Mouse (Mus musculus): ENCODE measurements at regions not wholly inside any gene's neighbourhood (a gene's known extent, or its start where the extent isn't known, plus 50 kb on each side); places are given as distances from the start of the nearest gene placed in this dataset.

- no peak overlapping the region for H3K4me2 ChIP-seq (ENCODE audit: low read depth, low read length)
- H3K4me1 ChIP-seq (ENCODE audit: control insufficient read depth, insufficient read depth): no peaks in the 10 kb centered on the region
- no peak for DNase-seq (ENCODE audit: low spot score)
- H3K9ac ChIP-seq (replicated peaks; ENCODE audit: low read depth, low read length): no peak overlapping the region
- ATAC-seq (ENCODE audit: insufficient read depth, low read depth): no peak
- no peaks in the 10 kb centered on the region for H3K36me3 ChIP-seq (replicated peaks; ENCODE audit: control insufficient read depth, insufficient read depth, low read length)
- no peak overlapping the region for H3K4me3 ChIP-seq (ENCODE audit: low read depth, low read length)
- H3K9me3 ChIP-seq (replicated peaks; ENCODE audit: control insufficient read depth, low read length): no peaks in the 10 kb centered on the region
- 83% methylated on average over 7 of the region's 7 CpGs for WGBS
- TF ChIP-seq EP300 (IDR thresholded peaks at IDR 0.05; ENCODE audit: low read depth) (no peak), CTCF (IDR thresholded peaks at IDR 0.05; ENCODE audit: low read depth) (no peak)
- H3K27me3 ChIP-seq (ENCODE audit: control insufficient read depth, insufficient read depth, low read length): no peaks in the 10 kb centered on the region
- H3K27ac ChIP-seq (ENCODE audit: low read depth): no peak overlapping the region
Observed at GRCm38 (mm10) chr8:89219156-89219555, 175.2 kb upstream of the Sall1 start.

- no peak for ATAC-seq (ENCODE audit: insufficient read depth, low read depth)
- Histone ChIP-seq H3K9ac (replicated peaks; ENCODE audit: low read depth, low read length) (no peak overlapping the region), H3K27me3 (ENCODE audit: control insufficient read depth, insufficient read depth, low read length) (no peaks in the 10 kb centered on the region), H3K36me3 (replicated peaks; ENCODE audit: control insufficient read depth, insufficient read depth, low read length) (no peaks in the 10 kb centered on the region), H3K4me3 (ENCODE audit: low read depth, low read length) (no peak overlapping the region), H3K9me3 (replicated peaks; ENCODE audit: control insufficient read depth, low read length) (no peaks in the 10 kb centered on the region), H3K4me2 (ENCODE audit: low read depth, low read length) (no peak overlapping the region), H3K4me1 (ENCODE audit: control insufficient read depth, insufficient read depth) (no peaks in the 10 kb centered on the region), H3K27ac (ENCODE audit: low read depth) (no peak overlapping the region)
- DNase-seq (ENCODE audit: low spot score): no peak
- no peak for TF ChIP-seq CTCF (IDR thresholded peaks at IDR 0.05; ENCODE audit: low read depth)
- TF ChIP-seq EP300 (IDR thresholded peaks at IDR 0.05; ENCODE audit: low read depth): no peak
- WGBS: 66% methylated on average over 2 of the region's 2 CpGs
Observed at GRCm38 (mm10) chr8:89217689-89218088, 173.7 kb upstream of the Sall1 start.

- H3K27ac ChIP-seq (ENCODE audit: low read depth): no peak overlapping the region
- WGBS: 68% methylated on average over 3 of the region's 3 CpGs
- no peak overlapping the region for H3K9ac ChIP-seq (replicated peaks; ENCODE audit: low read depth, low read length)
- H3K36me3 ChIP-seq (replicated peaks; ENCODE audit: control insufficient read depth, insufficient read depth, low read length): no peaks in the 10 kb centered on the region
- no peaks in the 10 kb centered on the region for H3K4me1 ChIP-seq (ENCODE audit: control insufficient read depth, insufficient read depth)
- DNase-seq (ENCODE audit: low spot score) (no peak), ATAC-seq (ENCODE audit: insufficient read depth, low read depth) (no peak)
- H3K4me3 ChIP-seq (ENCODE audit: low read depth, low read length): no peak overlapping the region
- TF ChIP-seq CTCF (IDR thresholded peaks at IDR 0.05; ENCODE audit: low read depth) (no peak), EP300 (IDR thresholded peaks at IDR 0.05; ENCODE audit: low read depth) (no peak)
- H3K27me3 ChIP-seq (ENCODE audit: control insufficient read depth, insufficient read depth, low read length): no peaks in the 10 kb centered on the region
- no peaks in the 10 kb centered on the region for H3K9me3 ChIP-seq (replicated peaks; ENCODE audit: control insufficient read depth, low read length)
- no peak overlapping the region for H3K4me2 ChIP-seq (ENCODE audit: low read depth, low read length)
Observed at GRCm38 (mm10) chr8:89211931-89212330, 168.0 kb upstream of the Sall1 start.

DNA sequence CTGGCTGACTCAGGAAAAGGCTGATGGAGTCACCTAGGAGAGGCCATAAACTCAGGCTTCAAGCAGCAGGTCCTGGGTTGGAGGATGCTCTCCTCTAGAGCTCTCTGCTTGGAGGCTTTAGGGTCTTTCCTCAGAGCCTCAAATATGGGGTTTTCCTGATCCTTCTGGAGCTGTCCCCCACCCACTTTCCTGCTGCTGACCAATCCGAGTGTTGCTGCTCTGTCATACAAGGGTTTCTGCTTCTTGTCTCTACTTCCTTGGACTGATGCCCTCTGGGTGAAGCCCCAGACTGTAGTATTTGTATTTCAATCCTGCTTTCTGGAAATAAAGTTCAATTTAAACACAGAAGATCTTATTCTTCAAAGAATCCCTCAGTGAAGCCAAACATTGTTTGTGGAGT, 166.7 kb upstream of the Sall1 start:
- Histone ChIP-seq H3K36me3 (replicated peaks; ENCODE audit: control insufficient read depth, insufficient read depth, low read length) (no peaks in the 10 kb centered on the region), H3K27me3 (ENCODE audit: control insufficient read depth, insufficient read depth, low read length) (no peaks in the 10 kb centered on the region), H3K9ac (replicated peaks; ENCODE audit: low read depth, low read length) (no peak overlapping the region), H3K4me3 (ENCODE audit: low read depth, low read length) (no peak overlapping the region), H3K27ac (ENCODE audit: low read depth) (no peak overlapping the region), H3K9me3 (replicated peaks; ENCODE audit: control insufficient read depth, low read length) (no peaks in the 10 kb centered on the region), H3K4me2 (ENCODE audit: low read depth, low read length) (no peak overlapping the region), H3K4me1 (ENCODE audit: control insufficient read depth, insufficient read depth) (no peaks in the 10 kb centered on the region)
- 41% methylated on average over 1 of the region's 1 CpGs for WGBS
- DNase-seq (ENCODE audit: low spot score) (no peak), ATAC-seq (ENCODE audit: insufficient read depth, low read depth) (no peak)
- TF ChIP-seq EP300 (IDR thresholded peaks at IDR 0.05; ENCODE audit: low read depth) (no peak), CTCF (IDR thresholded peaks at IDR 0.05; ENCODE audit: low read depth) (no peak)

DNA sequence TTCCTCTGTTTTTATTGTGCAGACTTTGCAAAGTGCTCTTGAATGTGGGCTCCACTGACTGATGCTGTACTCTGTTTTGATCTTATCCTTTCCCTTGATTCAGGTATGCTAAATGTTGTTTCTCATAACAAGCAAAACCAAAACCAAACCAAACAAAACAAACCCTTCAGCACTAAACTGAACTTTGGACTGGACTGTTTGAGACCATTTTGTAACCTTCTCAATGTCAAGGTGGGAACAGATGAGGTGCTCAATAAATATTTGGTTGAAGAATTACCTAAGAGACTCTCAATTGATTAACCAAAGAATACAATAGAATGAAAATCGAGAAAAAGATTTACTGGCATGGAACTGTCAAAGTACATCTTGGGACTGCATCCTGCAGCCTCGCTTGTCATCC, 163.9 kb upstream of the Sall1 start:
- TF ChIP-seq EP300 (IDR thresholded peaks at IDR 0.05; ENCODE audit: low read depth) (no peak), CTCF (IDR thresholded peaks at IDR 0.05; ENCODE audit: low read depth) (no peak)
- no peak overlapping the region for H3K4me2 ChIP-seq (ENCODE audit: low read depth, low read length)
- no peaks in the 10 kb centered on the region for H3K4me1 ChIP-seq (ENCODE audit: control insufficient read depth, insufficient read depth)
- H3K36me3 ChIP-seq (replicated peaks; ENCODE audit: control insufficient read depth, insufficient read depth, low read length): no peaks in the 10 kb centered on the region
- H3K9me3 ChIP-seq (replicated peaks; ENCODE audit: control insufficient read depth, low read length): no peaks in the 10 kb centered on the region
- no peaks in the 10 kb centered on the region for H3K27me3 ChIP-seq (ENCODE audit: control insufficient read depth, insufficient read depth, low read length)
- DNase-seq (ENCODE audit: low spot score): no peak
- no peak overlapping the region for H3K4me3 ChIP-seq (ENCODE audit: low read depth, low read length)
- no peak overlapping the region for H3K9ac ChIP-seq (replicated peaks; ENCODE audit: low read depth, low read length)
- ATAC-seq (ENCODE audit: insufficient read depth, low read depth): no peak
- WGBS: 41% methylated on average over 2 of the region's 2 CpGs
- no peak overlapping the region for H3K27ac ChIP-seq (ENCODE audit: low read depth)

DNA sequence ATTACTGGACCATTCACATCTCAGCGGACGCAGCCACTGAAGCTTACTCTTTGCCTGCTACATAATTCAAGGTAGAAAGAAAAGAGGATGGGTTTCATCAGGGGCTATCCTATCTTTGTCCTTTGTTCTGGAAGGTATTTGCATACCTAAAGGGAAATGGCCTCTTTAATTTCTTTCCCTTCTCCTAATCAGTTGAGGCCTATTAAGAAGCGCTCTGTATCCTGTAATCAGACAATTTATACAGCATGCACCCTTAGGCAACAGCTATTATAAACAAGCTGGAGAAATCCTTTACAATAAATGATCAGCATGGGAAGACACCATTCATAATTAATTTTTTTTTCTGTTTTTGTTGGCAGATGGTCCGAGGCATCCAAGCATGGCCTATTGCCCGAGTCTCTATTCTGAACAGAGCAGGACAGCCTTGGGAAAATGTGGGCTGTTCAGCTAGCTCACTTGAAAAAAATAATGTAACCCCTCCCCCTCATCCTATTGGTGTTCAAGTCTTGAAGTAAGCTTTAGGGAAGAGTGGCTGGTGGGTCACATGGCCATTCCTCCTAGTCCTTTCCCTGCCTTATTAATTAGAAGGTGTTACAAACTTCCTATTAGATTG, 158.6 kb upstream of the Sall1 start:
- Histone ChIP-seq H3K27ac (ENCODE audit: low read depth) (no peak overlapping the region), H3K36me3 (replicated peaks; ENCODE audit: control insufficient read depth, insufficient read depth, low read length) (no peaks in the 10 kb centered on the region), H3K4me1 (ENCODE audit: control insufficient read depth, insufficient read depth) (no peaks in the 10 kb centered on the region), H3K4me2 (ENCODE audit: low read depth, low read length) (no peak overlapping the region), H3K9me3 (replicated peaks; ENCODE audit: control insufficient read depth, low read length) (no peaks in the 10 kb centered on the region), H3K4me3 (ENCODE audit: low read depth, low read length) (no peak overlapping the region), H3K9ac (replicated peaks; ENCODE audit: low read depth, low read length) (no peak overlapping the region), H3K27me3 (ENCODE audit: control insufficient read depth, insufficient read depth, low read length) (no peaks in the 10 kb centered on the region)
- no peak for TF ChIP-seq CTCF (IDR thresholded peaks at IDR 0.05; ENCODE audit: low read depth)
- TF ChIP-seq EP300 (IDR thresholded peaks at IDR 0.05; ENCODE audit: low read depth): no peak
- 80% methylated on average over 5 of the region's 5 CpGs for WGBS
- DNase-seq (ENCODE audit: low spot score) (no peak), ATAC-seq (ENCODE audit: insufficient read depth, low read depth) (no peak)

All from heart, postnatal 0 days (tissue).